Mouse (Mus musculus): Measurements from ENCODE around the gene Pim1. TPM values are rescaled to one million over a fixed set of nuclear protein-coding genes. Genes with fewer than 3 reads are reported as not detected.

Gene Pim1
- polyA plus RNA-seq, 1 experiment from 2014 or later, result 10.1 TPM

- Histone ChIP-seq H3K4me1 (ENCODE audit: control insufficient read depth, insufficient read depth, low read length) (peaks cover 4% of the 10 kb centered on the region; the same call in 1 of the 2 replicates), H3K9ac (replicated peaks; ENCODE audit: low read depth, low read length) (no peak overlapping the region)
- 71% methylated on average over 6 of the region's 6 CpGs for WGBS
Observed at GRCm38 (mm10) chr17:29499511-29499910, 9.0 kb downstream of the Pim1 start.

GRCm38 (mm10) chr17:29500243-29500740, 9.7 kb downstream of the Pim1 start:
- Histone ChIP-seq H3K4me2 (replicated peaks; ENCODE audit: low read depth, low read length) (no peak overlapping the region), H3K4me1 (ENCODE audit: control insufficient read depth, insufficient read depth, low read length) (peaks cover 4% of the 10 kb centered on the region; the same call in 1 of the 2 replicates), H3K36me3 (ENCODE audit: control insufficient read depth, insufficient read depth, low read length) (no peaks in the 10 kb centered on the region), H3K9ac (replicated peaks; ENCODE audit: low read depth, low read length) (no peak overlapping the region), H3K27ac (ENCODE audit: low read length) (no peak overlapping the region), H3K27me3 (ENCODE audit: control insufficient read depth, insufficient read depth, low read length) (no peaks in the 10 kb centered on the region), H3K9me3 (ENCODE audit: control insufficient read depth, low read depth, low read length) (no peaks in the 10 kb centered on the region), H3K4me3 (ENCODE audit: low read depth, low read length) (no peak overlapping the region)
- 72% methylated on average over 7 of the region's 7 CpGs for WGBS
- ATAC-seq (ENCODE audit: insufficient number of reproducible peaks, insufficient read depth, low FRiP score, low read depth), result no peak

More at GRCm38 (mm10) chr17:29499511-29499910, 9.0 kb downstream of the Pim1 start:
- Histone ChIP-seq H3K9me3 (ENCODE audit: control insufficient read depth, low read depth, low read length) (no peaks in the 10 kb centered on the region), H3K36me3 (ENCODE audit: control insufficient read depth, insufficient read depth, low read length) (no peaks in the 10 kb centered on the region), H3K27ac (ENCODE audit: low read length) (no peak overlapping the region), H3K27me3 (ENCODE audit: control insufficient read depth, insufficient read depth, low read length) (no peaks in the 10 kb centered on the region), H3K4me2 (replicated peaks; ENCODE audit: low read depth, low read length) (no peak overlapping the region), H3K4me3 (ENCODE audit: low read depth, low read length) (no peak overlapping the region)
- no peak for ATAC-seq (ENCODE audit: insufficient number of reproducible peaks, insufficient read depth, low FRiP score, low read depth)

- H3K4me1 ChIP-seq (ENCODE audit: control insufficient read depth, insufficient read depth, low read length), result peaks cover 4% of the 10 kb centered on the region; the same call in 1 of the 2 replicates
- WGBS, result 77% methylated on average over 17 of the region's 17 CpGs
- peak; percentile 60; the same call in 1 of the 2 replicates for ATAC-seq (ENCODE audit: insufficient number of reproducible peaks, insufficient read depth, low FRiP score, low read depth)
- no peaks in the 10 kb centered on the region for H3K9me3 ChIP-seq (ENCODE audit: control insufficient read depth, low read depth, low read length)
- H3K9ac ChIP-seq (replicated peaks; ENCODE audit: low read depth, low read length), result no peak overlapping the region
- no peaks in the 10 kb centered on the region for H3K27me3 ChIP-seq (ENCODE audit: control insufficient read depth, insufficient read depth, low read length)
- no peak overlapping the region for H3K27ac ChIP-seq (ENCODE audit: low read length)
- H3K4me3 ChIP-seq (ENCODE audit: low read depth, low read length), result no peak overlapping the region
- H3K36me3 ChIP-seq (ENCODE audit: control insufficient read depth, insufficient read depth, low read length), result no peaks in the 10 kb centered on the region
- H3K4me2 ChIP-seq (replicated peaks; ENCODE audit: low read depth, low read length), result no peak overlapping the region
Observed at GRCm38 (mm10) chr17:29500802-29501469, 10.4 kb downstream of the Pim1 start.

- peaks cover 4% of the 10 kb centered on the region; the same call in 1 of the 2 replicates for H3K4me1 ChIP-seq (ENCODE audit: control insufficient read depth, insufficient read depth, low read length)
- WGBS, result 73% methylated on average over 7 of the region's 7 CpGs
- peak overlapping the region; percentile 25; the same call in 1 of the 2 replicates for H3K4me2 ChIP-seq (replicated peaks; ENCODE audit: low read depth, low read length)
- no peaks in the 10 kb centered on the region for H3K9me3 ChIP-seq (ENCODE audit: control insufficient read depth, low read depth, low read length)
- H3K27me3 ChIP-seq (ENCODE audit: control insufficient read depth, insufficient read depth, low read length), result no peaks in the 10 kb centered on the region
- H3K9ac ChIP-seq (replicated peaks; ENCODE audit: low read depth, low read length), result no peak overlapping the region
- ATAC-seq (ENCODE audit: insufficient number of reproducible peaks, insufficient read depth, low FRiP score, low read depth), result no peak
- no peak overlapping the region for H3K27ac ChIP-seq (ENCODE audit: low read length)
- H3K4me3 ChIP-seq (ENCODE audit: low read depth, low read length), result no peak overlapping the region
- no peaks in the 10 kb centered on the region for H3K36me3 ChIP-seq (ENCODE audit: control insufficient read depth, insufficient read depth, low read length)
Observed at GRCm38 (mm10) chr17:29502005-29502668, 11.6 kb downstream of the Pim1 start.

GRCm38 (mm10) chr17:29502669-29503665, 12.4 kb downstream of the Pim1 start:
- Histone ChIP-seq H3K9me3 (ENCODE audit: control insufficient read depth, low read depth, low read length) (no peaks in the 10 kb centered on the region), H3K4me2 (replicated peaks; ENCODE audit: low read depth, low read length) (peak overlapping the region; percentile 25), H3K27me3 (ENCODE audit: control insufficient read depth, insufficient read depth, low read length) (no peaks in the 10 kb centered on the region), H3K4me1 (ENCODE audit: control insufficient read depth, insufficient read depth, low read length) (peaks cover 4% of the 10 kb centered on the region; the same call in 1 of the 2 replicates), H3K9ac (replicated peaks; ENCODE audit: low read depth, low read length) (no peak overlapping the region), H3K4me3 (ENCODE audit: low read depth, low read length) (0 out of 2 replicates have a peak overlapping the region, but pooled peaks have one; percentile 0), H3K27ac (ENCODE audit: low read length) (no peak overlapping the region), H3K36me3 (ENCODE audit: control insufficient read depth, insufficient read depth, low read length) (no peaks in the 10 kb centered on the region)
- no peak for ATAC-seq (ENCODE audit: insufficient number of reproducible peaks, insufficient read depth, low FRiP score, low read depth)
- 11% methylated on average over 32 of the region's 32 CpGs for WGBS

GRCm38 (mm10) chr17:29503700-29504099, 13.1 kb downstream of the Pim1 start:
- Histone ChIP-seq H3K9me3 (ENCODE audit: control insufficient read depth, low read depth, low read length) (no peaks in the 10 kb centered on the region), H3K4me2 (replicated peaks; ENCODE audit: low read depth, low read length) (no peak overlapping the region), H3K27ac (ENCODE audit: low read length) (no peak overlapping the region), H3K4me3 (ENCODE audit: low read depth, low read length) (no peak overlapping the region), H3K4me1 (ENCODE audit: control insufficient read depth, insufficient read depth, low read length) (peaks cover 4% of the 10 kb centered on the region; the same call in 1 of the 2 replicates), H3K9ac (replicated peaks; ENCODE audit: low read depth, low read length) (no peak overlapping the region), H3K27me3 (ENCODE audit: control insufficient read depth, insufficient read depth, low read length) (no peaks in the 10 kb centered on the region), H3K36me3 (ENCODE audit: control insufficient read depth, insufficient read depth, low read length) (no peaks in the 10 kb centered on the region)
- WGBS, result 77% methylated on average over 5 of the region's 5 CpGs
- no peak for ATAC-seq (ENCODE audit: insufficient number of reproducible peaks, insufficient read depth, low FRiP score, low read depth)

- Histone ChIP-seq H3K4me3 (ENCODE audit: low read depth, low read length) (no peak overlapping the region), H3K27me3 (ENCODE audit: control insufficient read depth, insufficient read depth, low read length) (no peaks in the 10 kb centered on the region), H3K36me3 (ENCODE audit: control insufficient read depth, insufficient read depth, low read length) (no peaks in the 10 kb centered on the region), H3K4me1 (ENCODE audit: control insufficient read depth, insufficient read depth, low read length) (no peaks in the 10 kb centered on the region), H3K4me2 (replicated peaks; ENCODE audit: low read depth, low read length) (no peak overlapping the region), H3K9ac (replicated peaks; ENCODE audit: low read depth, low read length) (no peak overlapping the region), H3K27ac (ENCODE audit: low read length) (no peak overlapping the region), H3K9me3 (ENCODE audit: control insufficient read depth, low read depth, low read length) (no peaks in the 10 kb centered on the region)
- no peak for ATAC-seq (ENCODE audit: insufficient number of reproducible peaks, insufficient read depth, low FRiP score, low read depth)
- WGBS, result 74% methylated on average over 12 of the region's 12 CpGs
Observed at GRCm38 (mm10) chr17:29508927-29509608, 18.5 kb downstream of the Pim1 start.
